Mouse (Mus musculus) embryonic facial prominence, embryonic 15.5 days (tissue): ENCODE data around the gene Xirp2. TPM values are rescaled to one million over a fixed set of nuclear protein-coding genes. Genes with fewer than 3 reads are reported as not detected.
A peak's percentile ranks its signal among the peaks of the same experiment; 100 is the strongest.

Experiments used
- ATAC-seq: fragments of 200-750 bp; cut with Nextera tagmentation; 2 replicates; pipeline ENCODE4 v1.8.0; 2017; ENCODE audit warnings: low read depth, moderate TSS enrichment; ENCODE audit not compliant: insufficient number of reproducible peaks, low FRiP score, low TSS enrichment
- H3K27ac ChIP-seq: fragments of 300-500 bp; sonication (generic); replicated peaks from 2 replicates; pipeline ENCODE4 v1.5.1; 2015; ENCODE audit warnings: mild to moderate bottlenecking, inconsistent platforms
- H3K27me3 ChIP-seq: fragments of 300-500 bp; sonication (generic); 2 replicates; pipeline ENCODE4 v1.6.1; 2015; ENCODE audit warnings: inconsistent platforms
- H3K36me3 ChIP-seq: fragments of 300-500 bp; sonication (generic); 2 replicates; pipeline ENCODE4 v1.6.1; 2015; ENCODE audit warnings: mild to moderate bottlenecking, inconsistent platforms
- H3K4me1 ChIP-seq: fragments of 300-500 bp; sonication (generic); 2 replicates; pipeline ENCODE4 v1.6.1; 2015; ENCODE audit warnings: inconsistent platforms
- H3K4me2 ChIP-seq: fragments of 300-500 bp; sonication (generic); replicated peaks from 2 replicates; pipeline ENCODE4 v1.6.1; 2015; ENCODE audit warnings: mild to moderate bottlenecking, inconsistent platforms
- H3K4me3 ChIP-seq: fragments of 300-500 bp; sonication (generic); replicated peaks from 2 replicates; pipeline ENCODE4 v1.5.1; 2015; ENCODE audit warnings: mild to moderate bottlenecking, inconsistent platforms
- H3K9ac ChIP-seq: fragments of 300-500 bp; sonication (generic); 2 replicates; pipeline ENCODE4 v1.6.1; 2015; ENCODE audit warnings: inconsistent platforms
- H3K9me3 ChIP-seq: fragments of 300-500 bp; sonication (generic); replicated peaks from 2 replicates; pipeline ENCODE4 v1.6.1; 2016; ENCODE audit warnings: inconsistent platforms
- WGBS: fragments of 180-500 bp; shearing (Covaris S2); methylation state at CpG from one replicate; pipeline ENCODE4 v1.1.7; 2015; 5-methylcytosine and 5-hydroxymethylcytosine counted together
- polyA plus RNA-seq: library from polyadenylated mRNA; unstranded; fragments of >200 nt; fragmentation: Nextera tagmentation; extraction: Ambion mirVana; gene quantifications from 2 replicates; pipeline ENCODE4 v1.2.1, GENCODE M21; 2015

The Xirp2 gene
- polyA plus RNA-seq, 1 experiment from 2014 or later: 0.01 TPM

DNA sequence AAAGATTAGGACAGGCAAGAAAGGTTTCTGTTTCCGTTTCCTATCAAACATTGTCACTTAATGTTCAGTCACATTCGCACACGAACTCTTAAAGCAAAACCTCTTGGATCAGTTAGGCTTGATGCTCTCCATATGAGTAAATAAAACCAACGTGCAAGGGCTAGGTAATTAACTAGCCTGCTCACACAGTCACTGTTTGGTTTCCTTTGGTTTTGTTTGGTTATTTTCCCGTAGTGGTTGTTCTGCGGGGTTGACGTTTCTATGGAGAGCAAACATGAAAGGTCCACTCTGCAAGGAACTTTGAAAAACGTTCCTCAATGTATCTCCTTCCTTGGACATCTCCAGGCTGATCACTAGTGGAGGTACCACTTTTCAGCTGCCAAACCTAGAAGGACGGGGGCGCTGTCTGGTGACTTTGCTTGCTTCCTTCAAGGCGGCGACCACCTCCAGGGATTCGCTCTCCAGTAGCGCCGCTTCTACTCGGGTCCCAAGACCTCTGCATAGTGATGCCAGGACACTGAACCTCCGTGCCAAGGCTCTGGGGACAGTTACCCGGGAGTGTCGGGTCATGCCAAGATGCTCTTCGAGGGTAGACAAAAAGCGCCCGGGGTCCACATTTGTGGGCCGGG is 119.2 kb downstream of the Xirp2 start:
- ATAC-seq: peak; percentile 73
- Histone ChIP-seq H3K4me1 (peaks cover 15% of the 10 kb centered on the region), H3K4me3 (peak overlapping the region; percentile 69), H3K9me3 (no peaks in the 10 kb centered on the region), H3K4me2 (peak overlapping the region; percentile 91), H3K27me3 (no peaks in the 10 kb centered on the region), H3K36me3 (no peaks in the 10 kb centered on the region), H3K27ac (peak overlapping the region; percentile 80; the same call in 1 of the 2 replicates), H3K9ac (peak overlapping the region; percentile 42; the same call in 1 of the 2 replicates)
- WGBS: 2% methylated on average over 23 of the region's 23 CpGs

GRCm38 (mm10) chr2:67565480-67566331 is 119.9 kb downstream of the Xirp2 start, which contains the start of gene B3galt1:
TSS of gene B3galt1 (plus strand) at chr2:67565871.
- under 1% methylated on average over 81 of the region's 83 CpGs for WGBS
- Histone ChIP-seq H3K9me3 (no peaks in the 10 kb centered on the region), H3K4me1 (peaks cover 15% of the 10 kb centered on the region), H3K27me3 (no peaks in the 10 kb centered on the region), H3K27ac (peak within 1 kb of the TSS; percentile 80), H3K4me3 (peak within 1 kb of the TSS; percentile 69), H3K36me3 (no peaks in the 10 kb centered on the region), H3K9ac (peak within 1 kb of the TSS; percentile 42), H3K4me2 (peak within 1 kb of the TSS; percentile 91)
- peak; percentile 95 for ATAC-seq

DNA sequence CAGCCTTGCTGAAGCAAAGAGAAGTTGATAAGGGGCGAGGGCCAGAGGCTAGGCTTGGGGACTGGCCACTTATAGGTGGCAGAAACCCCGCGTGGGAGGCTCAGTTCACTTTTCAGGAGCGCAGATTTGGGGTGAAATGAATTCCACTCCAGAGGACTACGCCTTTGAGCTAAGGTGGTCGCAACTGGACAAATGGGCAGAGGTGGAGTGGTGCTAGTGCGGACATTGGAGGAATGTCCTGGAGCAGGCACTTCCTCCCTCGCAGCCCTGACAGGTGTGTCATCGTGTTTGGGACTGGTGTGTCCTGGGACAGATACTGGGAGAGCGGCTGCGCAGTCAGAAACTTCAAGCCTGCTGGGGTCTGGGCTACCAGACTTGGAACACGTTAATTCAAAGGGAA is 120.8 kb downstream of the Xirp2 start:
- H3K4me1 ChIP-seq: peaks cover 15% of the 10 kb centered on the region
- 2% methylated on average over 12 of the region's 12 CpGs for WGBS
- no peak for ATAC-seq
- H3K4me3 ChIP-seq: peak overlapping the region; percentile 69
- no peaks in the 10 kb centered on the region for H3K27me3 ChIP-seq
- H3K27ac ChIP-seq: no peak overlapping the region
- H3K4me2 ChIP-seq: peak overlapping the region; percentile 91
- H3K9me3 ChIP-seq: no peaks in the 10 kb centered on the region
- H3K9ac ChIP-seq: no peak overlapping the region
- no peaks in the 10 kb centered on the region for H3K36me3 ChIP-seq

DNA sequence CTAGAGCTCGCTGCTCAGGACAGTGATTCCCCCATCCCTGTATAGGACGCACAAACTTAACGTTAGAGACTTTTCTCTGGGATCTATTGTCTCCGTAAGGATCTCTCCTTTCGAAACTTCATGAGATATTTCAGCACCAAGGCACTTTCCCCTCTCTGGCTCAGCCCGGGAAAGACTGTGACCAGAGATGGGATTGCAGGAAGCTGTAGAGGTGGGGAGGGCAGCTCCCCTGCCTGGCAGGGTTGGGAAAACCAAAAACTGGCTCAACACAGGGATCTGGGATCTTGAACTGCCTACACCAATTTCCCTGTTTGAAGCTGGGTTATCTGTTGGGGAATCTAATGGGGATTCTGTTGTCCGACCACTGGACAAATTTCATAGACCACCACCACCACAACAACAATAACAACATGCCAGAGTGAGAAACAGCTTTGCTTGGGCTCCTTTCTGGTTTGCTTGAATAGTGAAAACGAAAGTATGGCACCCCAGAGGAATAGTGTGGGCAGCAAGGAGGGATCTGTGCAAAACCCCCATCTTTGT is 121.4 kb downstream of the Xirp2 start:
- Histone ChIP-seq H3K9ac (no peak overlapping the region), H3K4me3 (peak overlapping the region; percentile 69), H3K36me3 (no peaks in the 10 kb centered on the region), H3K27ac (no peak overlapping the region), H3K4me2 (peak overlapping the region; percentile 91), H3K27me3 (no peaks in the 10 kb centered on the region), H3K4me1 (peaks cover 15% of the 10 kb centered on the region), H3K9me3 (no peaks in the 10 kb centered on the region)
- 12% methylated on average over 8 of the region's 8 CpGs for WGBS
- no peak for ATAC-seq

Other genes starting within 250 kb of the Xirp2 start
- not detected in 2 replicates for gene Gm21830, start 32.3 kb upstream of the Xirp2 start, polyA plus RNA-seq
- not detected in 2 replicates for gene Gm26727, start 12.8 kb upstream of the Xirp2 start, polyA plus RNA-seq
- gene B3galt1, start 119.9 kb downstream of the Xirp2 start, polyA plus RNA-seq: 4.5 and 4.8 TPM in 2 replicates